Mouse (Mus musculus) kidney, embryonic 15.5 days (tissue): ENCODE results near the gene Ttbk1. TPM values are rescaled to one million over a fixed set of nuclear protein-coding genes. Genes with fewer than 3 reads are reported as not detected.

ENCODE experiments used
- ATAC-seq: fragments of 200-750 bp; cut with Nextera tagmentation; replicated peaks from 2 replicates; pipeline ENCODE4 v1.8.0; 2017; ENCODE audit warnings: moderate TSS enrichment; ENCODE audit not compliant: low FRiP score
- H3K27ac ChIP-seq: fragments of 300-500 bp; sonication (generic); 2 replicates; pipeline ENCODE4 v1.5.1; 2015; ENCODE audit warnings: mild to moderate bottlenecking, inconsistent platforms
- H3K27me3 ChIP-seq: fragments of 300-500 bp; sonication (generic); 2 replicates; pipeline ENCODE4 v1.6.1; 2015; ENCODE audit warnings: inconsistent platforms
- H3K36me3 ChIP-seq: fragments of 300-500 bp; sonication (generic); 2 replicates; pipeline ENCODE4 v1.6.1; 2015; ENCODE audit warnings: inconsistent platforms
- H3K4me1 ChIP-seq: fragments of 300-500 bp; sonication (generic); 2 replicates; pipeline ENCODE4 v1.6.1; 2015; ENCODE audit warnings: inconsistent platforms
- H3K4me2 ChIP-seq: fragments of 300-500 bp; sonication (generic); 2 replicates; pipeline ENCODE4 v1.6.1; 2015; ENCODE audit warnings: moderate library complexity, mild to moderate bottlenecking, inconsistent platforms
- H3K4me3 ChIP-seq: fragments of 300-500 bp; sonication (generic); replicated peaks from 2 replicates; pipeline ENCODE4 v1.5.1; 2015; ENCODE audit warnings: mild to moderate bottlenecking, inconsistent platforms
- H3K9ac ChIP-seq: fragments of 300-500 bp; sonication (generic); 2 replicates; pipeline ENCODE4 v1.6.1; 2015; ENCODE audit warnings: mild to moderate bottlenecking, inconsistent platforms
- H3K9me3 ChIP-seq: fragments of 300-500 bp; sonication (generic); replicated peaks from 2 replicates; pipeline ENCODE4 v1.6.1; 2016; ENCODE audit warnings: inconsistent platforms
- WGBS: fragments of 180-500 bp; shearing (Covaris S2); methylation state at CpG from one replicate; pipeline ENCODE4 v1.1.7; 2015; ENCODE audit warnings: mixed read lengths; 5-methylcytosine and 5-hydroxymethylcytosine counted together
- polyA plus RNA-seq: library from polyadenylated mRNA; unstranded; fragments of >200 nt; fragmentation: Nextera tagmentation; extraction: Ambion mirVana; gene quantifications from 2 replicates; pipeline ENCODE4 v1.2.1, GENCODE M21; 2015

Ttbk1 gene
- polyA plus RNA-seq, 1 experiment from 2014 or later = 0.26 TPM

GRCm38 (mm10) chr17:46439176-46439575 lies 48.3 kb downstream of the Ttbk1 start:
- Histone ChIP-seq H3K27me3 (peaks cover 66% of the 10 kb centered on the region), H3K36me3 (no peaks in the 10 kb centered on the region), H3K4me3 (no peak overlapping the region), H3K9ac (no peak overlapping the region), H3K9me3 (no peaks in the 10 kb centered on the region), H3K4me1 (peaks cover 16% of the 10 kb centered on the region), H3K27ac (no peak overlapping the region), H3K4me2 (no peak overlapping the region)
- 94% methylated on average over 10 of the region's 10 CpGs for WGBS
- no peak for ATAC-seq

- Histone ChIP-seq H3K27ac (no peak within 1 kb of the TSS), H3K4me1 (peaks cover 23% of the 10 kb centered on the region), H3K27me3 (peaks cover 61% of the 10 kb centered on the region), H3K9me3 (no peaks in the 10 kb centered on the region), H3K9ac (no peak within 1 kb of the TSS), H3K4me2 (no peak within 1 kb of the TSS), H3K4me3 (no peak within 1 kb of the TSS), H3K36me3 (no peaks in the 10 kb centered on the region)
- 79% methylated on average over 4 of the region's 4 CpGs for WGBS
- no peak for ATAC-seq
These were observed 49.1 kb downstream of the Ttbk1 start, which contains the start of gene Slc22a7 for GRCm38 (mm10) chr17:46438298-46438873. Gene Slc22a7, minus strand, starts transcription at chr17:46438457.

- 20% methylated on average over 23 of the region's 23 CpGs for WGBS
- Histone ChIP-seq H3K4me2 (peak overlapping the region; percentile 18; the same call in 1 of the 2 replicates), H3K27ac (no peak overlapping the region), H3K4me1 (peaks cover 12% of the 10 kb centered on the region), H3K9me3 (no peaks in the 10 kb centered on the region), H3K27me3 (peaks cover 54% of the 10 kb centered on the region), H3K36me3 (no peaks in the 10 kb centered on the region), H3K9ac (no peak overlapping the region), H3K4me3 (no peak overlapping the region)
- ATAC-seq = peak; percentile 44; the same call in 1 of the 2 replicates
These were observed 50.7 kb downstream of the Ttbk1 start for GRCm38 (mm10) chr17:46436672-46437366.

GRCm38 (mm10) chr17:46433627-46434026 lies 53.8 kb downstream of the Ttbk1 start:
- peak; percentile 62; the same call in 1 of the 2 replicates for ATAC-seq
- H3K4me3 ChIP-seq = peak overlapping the region; percentile 25
- peak overlapping the region; percentile 55 for H3K4me2 ChIP-seq
- H3K9me3 ChIP-seq = no peaks in the 10 kb centered on the region
- peaks cover 51% of the 10 kb centered on the region for H3K27me3 ChIP-seq
- H3K9ac ChIP-seq = 0 out of 2 replicates have a peak overlapping the region, but pooled peaks have one; percentile 1
- H3K27ac ChIP-seq = no peak overlapping the region
- peaks cover 19% of the 10 kb centered on the region for H3K4me1 ChIP-seq
- 3% methylated on average over 17 of the region's 17 CpGs for WGBS
- no peaks in the 10 kb centered on the region for H3K36me3 ChIP-seq

GRCm38 (mm10) chr17:46428761-46429414 lies 58.6 kb downstream of the Ttbk1 start, which contains the start of gene Crip3:
Gene Crip3, plus strand, starts transcription at chr17:46428926.
- Histone ChIP-seq H3K27ac (no peak within 1 kb of the TSS), H3K27me3 (peaks cover 16% of the 10 kb centered on the region), H3K4me1 (peaks cover 11% of the 10 kb centered on the region), H3K4me3 (peak within 1 kb of the TSS; percentile 24), H3K9ac (no peak within 1 kb of the TSS), H3K36me3 (no peaks in the 10 kb centered on the region), H3K9me3 (no peaks in the 10 kb centered on the region), H3K4me2 (peak within 1 kb of the TSS; percentile 57)
- no peak for ATAC-seq
- WGBS = 10% methylated on average over 18 of the region's 18 CpGs

- H3K4me3 ChIP-seq = no peak overlapping the region
- no peaks in the 10 kb centered on the region for H3K9me3 ChIP-seq
- H3K9ac ChIP-seq = no peak overlapping the region
- H3K27me3 ChIP-seq = peaks cover 5% of the 10 kb centered on the region; the same call in 1 of the 2 replicates
- H3K27ac ChIP-seq = no peak overlapping the region
- H3K4me2 ChIP-seq = no peak overlapping the region
- no peaks in the 10 kb centered on the region for H3K36me3 ChIP-seq
- peaks cover 7% of the 10 kb centered on the region for H3K4me1 ChIP-seq
- ATAC-seq = no peak
These were observed 61.0 kb downstream of the Ttbk1 start for GRCm38 (mm10) chr17:46426496-46426895.

- Histone ChIP-seq H3K36me3 (no peaks in the 10 kb centered on the region), H3K4me3 (no peak overlapping the region), H3K4me1 (no peaks in the 10 kb centered on the region), H3K9ac (no peak overlapping the region), H3K27ac (no peak overlapping the region), H3K27me3 (no peaks in the 10 kb centered on the region), H3K9me3 (no peaks in the 10 kb centered on the region), H3K4me2 (no peak overlapping the region)
- no peak for ATAC-seq
These were observed 67.8 kb downstream of the Ttbk1 start for GRCm38 (mm10) chr17:46419717-46420116.

GRCm38 (mm10) chr17:46418628-46419027 lies 68.8 kb downstream of the Ttbk1 start:
- H3K27ac ChIP-seq = no peak overlapping the region
- H3K9me3 ChIP-seq = no peaks in the 10 kb centered on the region
- H3K9ac ChIP-seq = no peak overlapping the region
- no peaks in the 10 kb centered on the region for H3K27me3 ChIP-seq
- no peak overlapping the region for H3K4me2 ChIP-seq
- peaks cover 7% of the 10 kb centered on the region for H3K36me3 ChIP-seq
- H3K4me1 ChIP-seq = no peaks in the 10 kb centered on the region
- H3K4me3 ChIP-seq = no peak overlapping the region
- ATAC-seq = no peak
- 76% methylated on average over 5 of the region's 5 CpGs for WGBS

- no peak for ATAC-seq
These were observed 79.0 kb downstream of the Ttbk1 start for GRCm38 (mm10) chr17:46408478-46408877.

GRCm38 (mm10) chr17:46394631-46395030 lies 92.8 kb downstream of the Ttbk1 start:
- Histone ChIP-seq H3K9me3 (no peaks in the 10 kb centered on the region), H3K4me1 (no peaks in the 10 kb centered on the region), H3K9ac (no peak overlapping the region), H3K4me3 (no peak overlapping the region), H3K36me3 (peaks cover 73% of the 10 kb centered on the region), H3K27ac (no peak overlapping the region), H3K4me2 (no peak overlapping the region), H3K27me3 (no peaks in the 10 kb centered on the region)
- WGBS = 84% methylated on average over 1 of the region's 1 CpGs
- no peak for ATAC-seq

More at GRCm38 (mm10) chr17:46408478-46408877, 79.0 kb downstream of the Ttbk1 start:
- H3K27me3 ChIP-seq = no peaks in the 10 kb centered on the region
- H3K36me3 ChIP-seq = peaks cover 86% of the 10 kb centered on the region
- H3K4me1 ChIP-seq = no peaks in the 10 kb centered on the region
- no peak overlapping the region for H3K4me3 ChIP-seq
- H3K9ac ChIP-seq = no peak overlapping the region
- no peak overlapping the region for H3K4me2 ChIP-seq
- WGBS = 46% methylated on average over 3 of the region's 3 CpGs
- H3K27ac ChIP-seq = no peak overlapping the region
- H3K9me3 ChIP-seq = no peaks in the 10 kb centered on the region

GRCm38 (mm10) chr17:46393012-46393411 lies 94.5 kb downstream of the Ttbk1 start:
- H3K27ac ChIP-seq = no peak overlapping the region
- WGBS = 45% methylated on average over 2 of the region's 2 CpGs
- no peaks in the 10 kb centered on the region for H3K4me1 ChIP-seq
- H3K9ac ChIP-seq = no peak overlapping the region
- no peak for ATAC-seq
- H3K36me3 ChIP-seq = peaks cover 72% of the 10 kb centered on the region
- no peaks in the 10 kb centered on the region for H3K27me3 ChIP-seq
- H3K4me3 ChIP-seq = no peak overlapping the region
- H3K9me3 ChIP-seq = no peaks in the 10 kb centered on the region
- H3K4me2 ChIP-seq = no peak overlapping the region
